Mouse (Mus musculus) CH12.LX (cell line): ENCODE data around the gene Adamtsl1. TPM values are rescaled to one million over a fixed set of nuclear protein-coding genes. Genes with fewer than 3 reads are reported as not detected.

Experiments
- DNase-seq: peaks from one replicate; pipeline ENCODE4 v3.0.0-alpha.2; 2013; ENCODE audit errors: extremely low read depth
- H3K27ac ChIP-seq: 2 replicates; pipeline ENCODE4 v1.5.1; 2012; ENCODE audit warnings: low read depth, mild to moderate bottlenecking, control low read depth, moderate library complexity; ENCODE audit not compliant: insufficient read depth
- H3K27me3 ChIP-seq: replicated peaks from 2 replicates; pipeline ENCODE3; 2012; ENCODE audit warnings: inconsistent platforms
- H3K36me3 ChIP-seq, 2 experiments: replicated peaks in 1 of 2; 2 replicates each; pipeline versions ENCODE3 to v1.6.1; 2012; ENCODE audit warnings: inconsistent platforms in 1 of 2, low read length in 1 of 2, mild to moderate bottlenecking in 1 of 2, mixed read lengths in 1 of 2, moderate library complexity in 1 of 2; ENCODE audit not compliant: control insufficient read depth in 1 of 2, insufficient read depth in 1 of 2
- H3K4me1 ChIP-seq, 2 experiments: 2 replicates each; pipeline ENCODE4 v1.6.1; 2012; ENCODE audit warnings: inconsistent platforms in 1 of 2, moderate library complexity in 1 of 2; ENCODE audit not compliant: insufficient read depth in 2 of 2, control insufficient read depth in 1 of 2
- H3K4me2 ChIP-seq: 2 replicates; pipeline ENCODE4 v1.6.1; 2012; ENCODE audit warnings: low read depth, mild to moderate bottlenecking, control low read depth; ENCODE audit not compliant: poor library complexity, insufficient read depth, severe bottlenecking
- H3K4me3 ChIP-seq, 3 experiments: fragments of 150-350 bp in 1 of 3; sonication (generic) in 1 of 3; replicated peaks in 1 of 3; 2 replicates each; pipeline versions ENCODE3 to v1.5.1; 2011 to 2012; ENCODE audit warnings: low read depth in 2 of 3, low read length in 2 of 3, mild to moderate bottlenecking in 2 of 3, moderate library complexity in 2 of 3, control low read depth in 1 of 3, improper control_type of control experiment in 1 of 3, inconsistent platforms in 1 of 3, mixed read lengths in 1 of 3; ENCODE audit not compliant: poor library complexity in 1 of 3
- H3K79me2 ChIP-seq: replicated peaks from 2 replicates; pipeline ENCODE4 v1.6.1; 2012; ENCODE audit warnings: mild to moderate bottlenecking, moderate library complexity; ENCODE audit not compliant: control insufficient read depth, poor library complexity, insufficient read depth, severe bottlenecking; ENCODE audit errors: extremely low read depth
- H3K9ac ChIP-seq: 2 replicates; pipeline ENCODE4 v1.6.1; 2012; ENCODE audit warnings: low read depth, mild to moderate bottlenecking, control low read depth, moderate library complexity; ENCODE audit not compliant: insufficient read depth
- H3K9me3 ChIP-seq: replicated peaks from 2 replicates; pipeline ENCODE3; 2012; ENCODE audit warnings: low read length, inconsistent platforms, mixed read lengths
- BHLHE40 ChIP-seq: IDR thresholded peaks from 2 replicates; pipeline ENCODE4 v1.6.1; 2011; ENCODE audit warnings: mild to moderate bottlenecking, low read depth, low read length, improper control_type of control experiment
- CHD1 ChIP-seq: IDR thresholded peaks from 2 replicates; pipeline ENCODE4 v1.6.1; 2012; ENCODE audit warnings: low read depth, low read length, improper control_type of control experiment, inconsistent platforms
- GABPA ChIP-seq: IDR thresholded peaks from 2 replicates; pipeline ENCODE4 v1.6.1; 2012; ENCODE audit warnings: low read depth, low read length, improper control_type of control experiment, inconsistent platforms; ENCODE audit not compliant: insufficient replicate concordance
- KAT2A ChIP-seq: IDR thresholded peaks from 2 replicates; pipeline ENCODE4 v1.6.1; 2012; ENCODE audit warnings: low read length, improper control_type of control experiment, inconsistent platforms; ENCODE audit not compliant: insufficient replicate concordance
- MAFK ChIP-seq: IDR thresholded peaks from 2 replicates; pipeline ENCODE4 v1.6.1; 2011; ENCODE audit warnings: low read length, improper control_type of control experiment; ENCODE audit not compliant: insufficient replicate concordance
- MAX ChIP-seq: IDR thresholded peaks from 2 replicates; pipeline ENCODE4 v1.6.1; 2011; ENCODE audit warnings: low read length, improper control_type of control experiment
- MEF2A ChIP-seq: IDR thresholded peaks from 2 replicates; pipeline ENCODE4 v1.6.1; 2014; ENCODE audit warnings: low read depth, mild to moderate bottlenecking, inconsistent platforms, low read length, improper control_type of control experiment, borderline replicate concordance
- PAX5 ChIP-seq: IDR thresholded peaks from 2 replicates; pipeline ENCODE4 v1.6.1; 2012; ENCODE audit warnings: low read length, inconsistent platforms, mixed read lengths
- RAD21 ChIP-seq: IDR thresholded peaks from 2 replicates; pipeline ENCODE4 v1.6.1; 2011; ENCODE audit warnings: low read depth, mild to moderate bottlenecking, low read length, improper control_type of control experiment, moderate library complexity
- TCF12 ChIP-seq: IDR thresholded peaks from 2 replicates; pipeline ENCODE4 v1.6.1; 2014; ENCODE audit warnings: low read depth, mild to moderate bottlenecking, inconsistent platforms, low read length, improper control_type of control experiment
- dilution Hi-C: fragments of 300-500 bp; cut with MboI; formaldehyde crosslinking; loops from 2 replicates; pipeline ENCODE4 v1.14.3; 2020; ENCODE audit warnings: low sequenced_read_pairs; ENCODE audit not compliant: extremely low pct_unique_long_range_greater_than_20kb, extremely low pct_ligation_motif_present
- in situ Hi-C: fragments of 300-500 bp; cut with MboI; formaldehyde crosslinking; loops from 3 replicates; pipeline ENCODE4 v1.14.3; 2019; ENCODE audit warnings: low sequenced_read_pairs, low pct_ligation_motif_present, low pct_unique_long_range_greater_than_20kb, mixed read lengths
- polyA plus RNA-seq: library from polyadenylated mRNA; unstranded; fragments of >175 nt; gene quantifications from 2 replicates; pipeline ENCODE4 v1.2.1, GENCODE M21; 2012; ENCODE audit warnings: low read depth; ENCODE audit not compliant: insufficient read length
- total RNA-seq, 2 experiments: library from RNA; depleted of rRNA; stranded (reverse); fragments of 300-350 nt in 1 of 2; fragments of >200 nt in 1 of 2; gene quantifications; 2 replicates each; pipeline ENCODE4 v1.2.3; 2012 to 2014

Adamtsl1 gene
- total and polyA plus RNA-seq, 3 experiments = not detected

DNA sequence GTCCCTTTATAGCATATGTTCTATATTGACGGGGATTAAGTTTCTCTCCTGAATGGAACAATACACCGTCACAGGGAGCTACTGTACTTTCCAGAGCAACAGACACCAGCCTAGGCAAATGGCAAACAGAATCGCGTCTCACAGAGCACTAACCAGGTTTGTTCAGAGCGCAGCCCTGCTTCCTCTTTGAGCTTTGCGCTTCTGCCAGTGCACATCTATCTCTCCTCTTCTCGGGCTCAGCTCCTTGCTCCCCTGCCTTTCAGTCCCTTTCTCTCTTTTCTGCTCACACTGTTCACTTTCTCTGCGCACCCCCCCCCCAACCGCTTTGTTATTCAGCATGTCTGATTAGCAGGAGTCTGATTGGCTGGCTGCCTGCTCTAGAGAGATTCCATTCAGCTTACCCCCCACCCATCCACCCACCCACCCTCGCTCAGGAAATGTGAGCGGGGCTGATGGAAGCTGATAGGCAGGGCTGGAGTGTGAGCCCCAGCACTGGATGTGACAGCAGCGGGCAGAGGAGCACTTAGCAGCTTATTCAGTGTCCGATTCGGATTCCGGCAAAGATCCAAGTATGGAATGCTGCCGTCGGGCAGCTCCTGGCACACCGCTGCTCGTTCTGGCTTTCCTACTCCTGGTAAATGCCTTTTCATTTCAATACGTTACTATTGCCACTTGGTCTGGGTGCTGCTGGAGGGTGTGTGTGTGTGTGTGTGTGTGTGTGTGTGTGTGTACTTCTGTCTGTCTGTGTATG lies 539.7 kb downstream of the Adamtsl1 start:
- Histone ChIP-seq H3K79me2 (no peaks in the 10 kb centered on the region), H3K4me2 (no peak overlapping the region), H3K27ac (no peak overlapping the region), H3K4me1 (no peaks in the 10 kb centered on the region), H3K27me3 (no peaks in the 10 kb centered on the region), H3K9ac (no peak overlapping the region), H3K9me3 (peaks cover 28% of the 10 kb centered on the region), H3K4me3 (no peak overlapping the region), H3K36me3 (no peaks in the 10 kb centered on the region)
- no peak for TF ChIP-seq BHLHE40
- no peak for TF ChIP-seq CHD1
- no peak for TF ChIP-seq MAX
- no peak for TF ChIP-seq MEF2A
- TF ChIP-seq MAFK = no peak
- TF ChIP-seq GABPA = no peak
- TF ChIP-seq RAD21 = no peak
- TF ChIP-seq KAT2A = no peak
- dilution Hi-C loops = no loop called here
- in situ Hi-C loops = no loop called here
- DNase-seq = no peak

DNA sequence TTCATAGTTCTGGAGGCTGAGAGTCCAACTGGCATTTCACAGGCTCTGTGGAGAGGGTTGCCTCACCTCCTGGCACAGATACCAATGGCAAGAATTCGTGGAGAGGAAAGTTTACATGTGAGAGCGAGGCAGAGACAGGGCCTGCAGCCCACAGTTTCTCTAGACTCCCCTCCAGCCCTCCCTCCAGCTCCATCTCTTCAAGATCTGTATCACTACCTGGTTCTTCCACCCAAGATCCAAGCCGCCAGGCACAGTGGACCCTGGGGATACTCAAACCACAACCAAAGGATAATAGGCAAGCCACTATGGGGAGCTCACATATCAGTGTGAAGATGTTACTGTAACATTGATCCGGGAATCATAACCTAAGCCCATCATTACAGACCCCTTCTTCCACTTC lies 546.6 kb downstream of the Adamtsl1 start:
- no peaks in the 10 kb centered on the region for H3K4me1 ChIP-seq
- H3K4me3 ChIP-seq = no peak overlapping the region
- DNase-seq = no peak
- H3K27ac ChIP-seq = no peak overlapping the region
- no peaks in the 10 kb centered on the region for H3K79me2 ChIP-seq
- H3K27me3 ChIP-seq = no peaks in the 10 kb centered on the region
- no peak overlapping the region for H3K9ac ChIP-seq
- in situ Hi-C loops = no loop called here
- no peak overlapping the region for H3K4me2 ChIP-seq
- TF ChIP-seq TCF12 (no peak), CHD1 (no peak), MAX (no peak), RAD21 (no peak)
- TF ChIP-seq, all 38 proteins: peak for 0
- Histone ChIP-seq H3K9me3 (peaks cover 15% of the 10 kb centered on the region), H3K36me3 (no peaks in the 10 kb centered on the region)
- dilution Hi-C loops = no loop called here

- Histone ChIP-seq H3K36me3 (no peaks in the 10 kb centered on the region), H3K27ac (no peak overlapping the region), H3K9me3 (peaks cover 23% of the 10 kb centered on the region), H3K9ac (no peak overlapping the region), H3K4me1 (no peaks in the 10 kb centered on the region), H3K4me2 (no peak overlapping the region), H3K4me3 (no peak overlapping the region), H3K27me3 (no peaks in the 10 kb centered on the region), H3K79me2 (no peaks in the 10 kb centered on the region)
- in situ Hi-C loops (no loop called here), dilution Hi-C loops (no loop called here)
- DNase-seq = no peak
- TF ChIP-seq KAT2A (no peak), PAX5 (no peak)
Measured at GRCm38 (mm10) chr4:86068376-86068775, 554.4 kb downstream of the Adamtsl1 start.
